Mouse (Mus musculus) adipose tissue, adult 10 weeks (tissue): ENCODE data around the gene Adat1. TPM values are rescaled to one million over a fixed set of nuclear protein-coding genes. Genes with fewer than 3 reads are reported as not detected.

Experiments
- polyA plus RNA-seq: library from polyadenylated mRNA; stranded (reverse); fragments of 350-450 nt; fragmentation: Illumina TruSeq; extraction: RNeasy Lipid Tissue Mini Kit (QIAGEN cat#74804); gene quantifications from one replicate; pipeline ENCODE4 v1.2.3, GENCODE M21; 2014; ENCODE audit warnings: low read depth, low replicate concordance

The Adat1 gene
- 5.9 TPM for polyA plus RNA-seq

GRCm38 (mm10) chr8:111992013-111992702, at the start of gene Adat1:
Gene Adat1, minus strand, starts transcription at chr8:111992302.

GRCm38 (mm10) chr8:112014936-112015335, 22.8 kb upstream of the Adat1 start, which contains the start of gene Gm6793:
Gene Gm6793, minus strand, starts transcription at chr8:112015036.

GRCm38 (mm10) chr8:112010997-112011815, 19.1 kb upstream of the Adat1 start, which contains the start of the genes Kars and Terf2ip:
Gene Kars, minus strand, starts transcription at chr8:112011323.
Gene Terf2ip, plus strand, starts transcription at chr8:112011398.

GRCm38 (mm10) chr8:111940171-111941100, 51.7 kb downstream of the Adat1 start, which contains the start of gene Gabarapl2:
Gene Gabarapl2, plus strand, starts transcription at chr8:111940703.

GRCm38 (mm10) chr8:111933348-111934076, 58.6 kb downstream of the Adat1 start, which contains the start of gene Tmem231:
Gene Tmem231, minus strand, starts transcription at chr8:111933881.

Other genes starting within 250 kb of the Adat1 start
- 27.1 TPM for gene Bcar1, start 248.5 kb downstream of the Adat1 start, polyA plus RNA-seq
- 80.8 TPM for gene Cfdp1, start 138.0 kb downstream of the Adat1 start, polyA plus RNA-seq
- 8.6 TPM for gene Tmem170, start 115.6 kb downstream of the Adat1 start, polyA plus RNA-seq
- gene Chst5, start 81.9 kb downstream of the Adat1 start, polyA plus RNA-seq = not detected
- gene Tmem231, start 58.4 kb downstream of the Adat1 start, polyA plus RNA-seq = 11.7 TPM
- gene Gabarapl2, start 51.6 kb downstream of the Adat1 start, polyA plus RNA-seq = 137 TPM
- 61.8 TPM for gene Kars, start 19.0 kb upstream of the Adat1 start, polyA plus RNA-seq
- gene Terf2ip, start 19.1 kb upstream of the Adat1 start, polyA plus RNA-seq = 16.7 TPM
- not detected for gene Gm6793, start 22.7 kb upstream of the Adat1 start, polyA plus RNA-seq